Mouse (Mus musculus) C2C12 (cell line): ENCODE measurements around the gene Hipk2. TPM values are rescaled to one million over a fixed set of nuclear protein-coding genes. Genes with fewer than 3 reads are reported as not detected.

Experiments
- H3K27me3 ChIP-seq: one replicate; pipeline ENCODE4 v1.6.1; 2011; ENCODE audit not compliant: control insufficient read depth, insufficient read depth, insufficient read length
- H3K36me3 ChIP-seq: one replicate; pipeline ENCODE4 v1.6.1; 2011; ENCODE audit not compliant: control insufficient read depth, insufficient read depth
- H3K4me3 ChIP-seq: one replicate; pipeline ENCODE4 v1.5.1; 2011; ENCODE audit warnings: mild to moderate bottlenecking, control low read depth; ENCODE audit not compliant: poor library complexity, insufficient read depth, severe bottlenecking
- H3K79me2 ChIP-seq: one replicate; pipeline ENCODE4 v1.6.1; 2011; ENCODE audit not compliant: control insufficient read depth, insufficient read depth
- H3K79me3 ChIP-seq: one replicate; pipeline ENCODE4 v1.6.1; 2011; ENCODE audit warnings: low read depth, control low read depth
- H3ac ChIP-seq: one replicate; pipeline ENCODE3; 2011; ENCODE audit warnings: low read depth; ENCODE audit not compliant: control insufficient read depth, insufficient read length
- CEBPB ChIP-seq: IDR thresholded peaks from one replicate; pipeline ENCODE4 v1.6.1; 2011; ENCODE audit warnings: low read depth, mild to moderate bottlenecking, control low read depth, moderate library complexity
- CTCF ChIP-seq: IDR thresholded peaks from one replicate; pipeline ENCODE4 v1.5.1; 2011; ENCODE audit not compliant: control insufficient read depth, insufficient read depth, insufficient read length
- FOSL1 ChIP-seq: IDR thresholded peaks from one replicate; pipeline ENCODE4 v1.8.0; 2011; ENCODE audit warnings: mild to moderate bottlenecking, low read length; ENCODE audit not compliant: poor library complexity, insufficient read depth, severe bottlenecking
- MAX ChIP-seq: IDR thresholded peaks from one replicate; pipeline ENCODE4 v1.6.1; 2011; ENCODE audit warnings: mild to moderate bottlenecking, control low read depth
- MYOD1 ChIP-seq: IDR thresholded peaks from one replicate; pipeline ENCODE4 v1.6.1; 2011; ENCODE audit warnings: low read depth; ENCODE audit not compliant: control insufficient read depth, insufficient read length
- MYOG ChIP-seq: IDR thresholded peaks from one replicate; pipeline ENCODE4 v1.6.1; 2011; ENCODE audit not compliant: control insufficient read depth, insufficient read length; ENCODE audit errors: extremely low read depth
- USF1 ChIP-seq: IDR thresholded peaks from one replicate; pipeline ENCODE4 v1.6.1; 2011; ENCODE audit warnings: low read depth, mild to moderate bottlenecking, control low read depth, moderate library complexity
- polyA plus RNA-seq: library from polyadenylated mRNA; unstranded; fragments of >200 nt; fragmentation: generic; extraction: Trizol; gene quantifications from one replicate; pipeline ENCODE4 v1.2.1, GENCODE M21; 2012; ENCODE audit warnings: missing spikeins

The Hipk2 gene
- polyA plus RNA-seq, 1 experiment: 13.6 TPM

DNA sequence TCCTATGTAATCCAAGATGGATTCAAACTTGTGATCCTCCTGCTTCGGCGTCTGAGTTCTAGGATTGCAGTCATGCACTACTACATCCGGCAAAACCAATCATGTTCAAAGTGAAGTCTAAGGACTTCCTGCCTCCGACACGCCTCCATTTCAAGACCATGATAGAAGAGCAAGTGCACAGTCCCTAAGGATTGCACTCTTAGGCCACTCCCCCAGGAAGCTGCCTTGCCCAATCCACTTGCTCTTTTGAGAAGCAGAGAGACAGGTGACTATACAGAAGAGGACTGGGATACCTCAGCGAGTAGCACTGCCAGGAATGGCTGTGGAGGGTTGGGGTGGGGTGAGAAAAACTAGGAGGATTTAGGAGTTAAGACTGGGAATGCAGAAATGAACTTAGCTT, 13.2 kb upstream of the Hipk2 start:
- Histone ChIP-seq H3K79me3 (no peaks in the 10 kb centered on the region), H3K79me2 (no peaks in the 10 kb centered on the region), H3K36me3 (no peaks in the 10 kb centered on the region), H3K4me3 (no peak overlapping the region), H3ac (no peak overlapping the region), H3K27me3 (no peaks in the 10 kb centered on the region)
- TF ChIP-seq CEBPB: no peak
- TF ChIP-seq MYOD1: no peak
- no peak for TF ChIP-seq CTCF
- no peak for TF ChIP-seq FOSL1
- no peak for TF ChIP-seq MAX
- no peak for TF ChIP-seq USF1
- TF ChIP-seq MYOG: no peak

DNA sequence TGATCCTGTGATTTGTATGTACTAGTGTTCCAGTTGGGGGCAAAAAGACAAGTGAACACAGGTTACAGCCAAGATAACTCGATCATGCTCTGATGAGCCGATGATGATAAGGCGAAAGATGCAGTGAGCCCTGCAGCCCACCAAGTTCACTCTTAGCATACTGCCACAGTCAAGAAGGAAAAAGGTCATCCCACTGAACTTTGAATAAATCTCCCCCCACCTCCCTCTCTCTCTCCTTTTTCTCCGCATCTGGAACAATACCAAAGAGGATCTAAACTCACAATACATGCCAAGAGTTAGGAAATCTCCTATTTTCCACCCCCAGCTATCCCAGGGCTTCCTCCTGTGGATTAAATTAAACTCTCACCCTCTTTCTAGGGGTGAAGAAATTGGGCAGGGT, 11.5 kb upstream of the Hipk2 start:
- no peaks in the 10 kb centered on the region for H3K79me3 ChIP-seq
- H3K36me3 ChIP-seq: no peaks in the 10 kb centered on the region
- TF ChIP-seq MAX: no peak
- TF ChIP-seq CEBPB: no peak
- TF ChIP-seq USF1: no peak
- no peak for TF ChIP-seq MYOD1
- TF ChIP-seq MYOG: no peak
- TF ChIP-seq CTCF: no peak
- TF ChIP-seq FOSL1: no peak
- H3K79me2 ChIP-seq: no peaks in the 10 kb centered on the region
- H3ac ChIP-seq: no peak overlapping the region
- no peaks in the 10 kb centered on the region for H3K27me3 ChIP-seq
- H3K4me3 ChIP-seq: no peak overlapping the region

DNA sequence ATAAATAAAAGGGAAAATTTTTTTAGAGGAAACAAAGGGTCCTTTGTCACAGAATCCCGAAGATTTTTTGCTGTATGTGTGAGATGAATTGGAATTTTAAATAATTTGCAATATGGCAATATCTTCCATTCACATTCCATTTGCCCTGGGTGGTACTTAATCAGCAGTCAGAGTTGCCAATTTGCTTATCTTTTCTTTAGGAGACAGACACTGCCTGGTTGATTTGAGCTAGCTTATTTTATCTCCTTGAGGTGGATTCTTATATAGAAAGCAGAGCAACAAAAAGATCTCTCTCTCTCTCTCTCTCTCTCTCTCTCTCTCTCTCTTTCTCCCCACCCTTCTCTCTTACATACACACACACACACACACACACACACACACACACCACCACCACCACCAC, 9.2 kb upstream of the Hipk2 start:
- Histone ChIP-seq H3K79me3 (no peaks in the 10 kb centered on the region), H3K4me3 (no peak overlapping the region), H3K36me3 (no peaks in the 10 kb centered on the region), H3K79me2 (no peaks in the 10 kb centered on the region), H3K27me3 (no peaks in the 10 kb centered on the region), H3ac (no peak overlapping the region)
- TF ChIP-seq FOSL1 (no peak), CTCF (no peak), MYOG (no peak)

DNA sequence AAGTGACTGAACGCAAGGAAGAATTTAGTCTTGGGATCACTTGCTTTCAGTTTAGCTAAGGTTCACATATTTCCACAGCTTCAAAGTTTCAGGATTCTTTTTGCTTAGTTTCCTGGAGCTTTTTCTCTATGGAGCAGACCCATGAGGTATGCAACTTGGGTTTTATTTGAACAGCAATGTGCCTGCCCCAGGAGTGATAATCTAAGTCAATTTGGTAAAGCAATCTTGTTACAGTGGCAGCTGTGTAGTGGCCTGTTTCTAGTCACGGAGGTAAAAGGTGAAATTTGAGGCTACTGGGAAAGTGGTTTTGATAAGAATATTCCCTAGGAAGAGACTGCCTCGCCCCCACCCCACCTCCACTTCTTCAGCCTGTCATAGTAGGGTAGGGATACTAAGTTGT, 8.5 kb upstream of the Hipk2 start:
- H3K36me3 ChIP-seq: no peaks in the 10 kb centered on the region

DNA sequence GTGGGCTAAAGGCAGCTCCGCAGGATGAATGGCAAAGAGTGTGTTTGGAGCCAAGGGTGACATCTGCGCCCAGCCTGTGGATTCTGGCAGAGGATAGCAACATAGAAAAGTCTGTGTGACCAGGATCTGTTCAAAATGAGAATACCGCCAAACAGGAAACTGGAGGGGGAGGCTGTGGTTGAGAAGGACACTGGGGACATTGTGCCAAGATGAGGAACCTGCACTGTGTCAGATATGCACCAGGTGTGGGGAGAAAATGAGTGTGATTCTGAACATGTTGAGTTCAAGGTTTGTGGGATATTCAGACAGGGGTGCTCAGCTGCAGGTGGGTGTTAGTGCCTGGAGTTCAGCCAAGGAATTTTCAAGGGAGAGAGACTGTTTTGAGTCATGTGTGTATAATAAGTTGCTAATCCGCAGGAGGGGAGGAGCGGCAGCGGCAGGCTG, 6.8 kb upstream of the Hipk2 start:
- Histone ChIP-seq H3K36me3 (no peaks in the 10 kb centered on the region), H3K79me3 (no peaks in the 10 kb centered on the region), H3ac (no peak overlapping the region), H3K79me2 (no peaks in the 10 kb centered on the region), H3K27me3 (no peaks in the 10 kb centered on the region), H3K4me3 (no peak overlapping the region)
- TF ChIP-seq MAX: no peak

More for the DNA sequence above, 8.5 kb upstream of the Hipk2 start:
- no peak for TF ChIP-seq MYOD1
- TF ChIP-seq MYOG: no peak
- no peak for TF ChIP-seq MAX
- no peak for TF ChIP-seq CEBPB
- no peak for TF ChIP-seq USF1
- H3K79me2 ChIP-seq: no peaks in the 10 kb centered on the region
- H3K79me3 ChIP-seq: no peaks in the 10 kb centered on the region
- no peak overlapping the region for H3ac ChIP-seq
- no peaks in the 10 kb centered on the region for H3K27me3 ChIP-seq
- no peak overlapping the region for H3K4me3 ChIP-seq

DNA sequence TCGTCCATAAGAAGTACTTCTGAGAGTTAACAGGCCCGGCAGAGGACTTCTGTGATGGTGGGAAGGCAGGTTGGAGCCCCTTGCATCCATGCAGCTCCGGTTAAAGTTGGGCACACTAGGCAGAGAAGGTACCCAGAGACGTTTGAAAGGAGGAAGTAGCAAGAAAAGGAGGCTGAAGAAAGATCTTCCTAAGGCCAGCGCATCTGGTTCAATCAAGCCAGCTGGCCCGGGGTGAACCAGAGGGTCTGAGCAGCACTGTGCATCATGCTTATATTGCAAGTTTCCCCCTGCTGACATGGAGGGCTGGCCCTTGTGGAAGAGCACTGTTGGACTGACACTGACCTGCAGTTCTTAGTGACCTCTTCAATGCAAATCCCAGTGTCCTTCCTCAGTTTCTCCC, 6.0 kb upstream of the Hipk2 start:
- Histone ChIP-seq H3K79me3 (no peaks in the 10 kb centered on the region), H3K4me3 (no peak overlapping the region), H3ac (no peak overlapping the region), H3K36me3 (no peaks in the 10 kb centered on the region), H3K27me3 (no peaks in the 10 kb centered on the region), H3K79me2 (no peaks in the 10 kb centered on the region)
- TF ChIP-seq CTCF (no peak), FOSL1 (no peak), USF1 (no peak), MYOG (no peak), CEBPB (no peak), MAX (no peak), MYOD1 (no peak)

DNA sequence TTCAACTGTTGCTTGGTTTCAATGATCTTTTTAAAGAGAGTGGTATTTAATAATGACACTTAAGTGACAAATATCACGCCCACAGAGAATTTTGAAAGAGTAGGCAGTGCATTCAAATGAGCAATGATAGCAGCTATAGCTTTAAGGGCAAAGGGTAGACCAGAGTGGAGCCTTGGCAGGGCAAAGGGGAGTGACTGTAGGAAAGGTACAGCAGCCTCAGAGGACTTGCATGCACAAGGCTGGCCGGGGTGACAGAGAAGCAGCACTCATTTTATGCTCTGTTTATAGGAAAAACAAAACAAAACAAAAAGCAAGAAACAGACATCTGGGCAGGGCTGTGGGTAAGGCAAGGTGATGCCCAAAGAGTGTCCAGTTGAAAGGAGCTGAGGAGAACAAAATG, 5.5 kb upstream of the Hipk2 start:
- Histone ChIP-seq H3K79me3 (no peaks in the 10 kb centered on the region), H3K79me2 (no peaks in the 10 kb centered on the region), H3K36me3 (no peaks in the 10 kb centered on the region), H3K4me3 (no peak overlapping the region), H3ac (no peak overlapping the region), H3K27me3 (no peaks in the 10 kb centered on the region)
- TF ChIP-seq MYOG (no peak), MAX (no peak), CTCF (no peak), USF1 (no peak), MYOD1 (no peak), FOSL1 (no peak), CEBPB (no peak)
